Mouse (Mus musculus) frontal cortex, adult (tissue): ENCODE results near the gene Steap1.

Experiments
- ATAC-seq: cut with Nextera tagmentation; 2 replicates; pipeline ENCODE4 v1.9.2; 2017; ENCODE audit warnings: mild to moderate bottlenecking, moderate library complexity, mixed read lengths; ENCODE audit not compliant: low TSS enrichment

The Steap1 gene

DNA sequence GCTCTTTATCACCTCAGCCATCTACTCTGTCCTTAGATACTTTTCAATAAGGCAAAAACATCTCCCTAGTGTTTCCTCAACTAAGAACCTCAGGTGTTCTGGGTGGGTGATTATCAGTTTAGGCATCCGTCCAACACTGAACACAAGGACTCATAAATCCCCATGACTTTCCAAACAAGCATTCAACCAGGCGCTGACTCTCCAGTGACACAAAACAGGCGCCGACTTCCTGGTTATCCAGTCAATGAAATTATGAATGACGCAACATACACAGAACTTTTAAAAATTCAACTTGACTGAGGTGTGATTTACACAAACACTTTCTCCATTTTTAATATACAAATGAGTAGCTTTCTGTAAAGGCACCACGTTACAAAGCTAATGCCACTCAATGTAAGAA, 60.9 kb downstream of the Steap1 start:
- ATAC-seq, result no peak

- ATAC-seq, result no peak
These were observed 62.2 kb downstream of the Steap1 start for GRCm38 (mm10) chr5:5686973-5687372.
